Mouse (Mus musculus) liver, adult (tissue): ENCODE data around the gene Slc28a1.

Experiments
- GATA4 ChIP-seq: IDR thresholded peaks from 2 replicates; pipeline ENCODE4 v1.6.1; 2014; ENCODE audit warnings: mild to moderate bottlenecking, low read length; ENCODE audit not compliant: insufficient replicate concordance

Gene Slc28a1

GRCm38 (mm10) chr7:81214153-81214907 lies 99.7 kb downstream of the Slc28a1 start:
- TF ChIP-seq GATA4 = no peak

- no peak for TF ChIP-seq GATA4
These were observed 101.4 kb downstream of the Slc28a1 start for GRCm38 (mm10) chr7:81215950-81216349.

GRCm38 (mm10) chr7:81219321-81219720 lies 104.7 kb downstream of the Slc28a1 start:
- no peak for TF ChIP-seq GATA4
